Mouse (Mus musculus): Measurements from ENCODE around the gene Adcy1.

GRCm38 (mm10) chr11:7226810-7227550 is 163.7 kb downstream of the Adcy1 start:
- no peak for TF ChIP-seq POLR2A (IDR thresholded peaks at IDR 0.05; ENCODE audit: insufficient read depth, low read depth, low read length)
- TF ChIP-seq CTCF (IDR thresholded peaks at IDR 0.05; ENCODE audit: insufficient read depth, low read depth, low read length), result no peak
